8 mouse cellular contexts compared by ENCODE assay signal in the genomic region with DNA sequence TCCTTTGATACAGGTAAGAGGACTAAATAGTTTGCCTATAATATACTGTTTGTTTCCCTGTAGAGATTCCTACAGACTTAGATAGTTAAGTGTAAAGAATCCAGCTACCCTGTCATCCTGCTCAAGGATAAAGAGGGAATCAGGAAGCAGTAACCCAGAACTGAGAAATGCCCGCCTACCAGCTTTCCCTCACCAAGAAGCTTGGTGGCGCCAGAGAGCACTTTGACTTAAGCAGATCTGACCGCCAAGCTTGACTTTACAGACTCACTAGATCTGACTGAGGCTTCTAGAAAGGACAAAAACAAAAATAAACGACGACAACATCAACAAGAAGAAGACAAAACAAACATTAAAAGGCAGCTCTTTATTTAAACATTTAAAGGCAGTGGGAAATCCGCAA. TPM values are rescaled to one million over a fixed set of nuclear protein-coding genes. Genes with fewer than 3 reads are reported as not detected.
DNase-seq lines count a peak whose midpoint lies in the region; ATAC-seq and TF ChIP-seq lines count a peak whose summit lies in the region.

No protein-coding gene starts in this region.

- no peak overlapping the region for H3K4me3 ChIP-seq in CH12.LX (replicated peaks in 1 of 3; ENCODE audit: low read depth in 2 of 3, low read length in 2 of 3, poor library complexity in 1 of 3)
- H3K4me3 ChIP-seq in embryonic facial prominence, embryonic 11.5 days (ENCODE audit: low read depth, low read length), result no peak overlapping the region
- no peak overlapping the region for H3K4me3 ChIP-seq in heart, embryonic 14.5 days (ENCODE audit: control insufficient read depth in 1 of 2, insufficient read depth in 1 of 2, low read depth in 1 of 2, low read length in 2 of 2)
- no peak overlapping the region for H3K4me3 ChIP-seq in liver, postnatal 0 days (ENCODE audit: low read depth, low read length)

- no peak overlapping the region for H3K9ac ChIP-seq in CH12.LX (ENCODE audit: insufficient read depth, low read depth)
- no peak overlapping the region for H3K9ac ChIP-seq in embryonic facial prominence, embryonic 11.5 days (replicated peaks; ENCODE audit: low read length)
- H3K9ac ChIP-seq in heart, embryonic 14.5 days (ENCODE audit: low read length), result no peak overlapping the region
- no peak overlapping the region for H3K9ac ChIP-seq in liver, postnatal 0 days (replicated peaks)

- no peak for TF ChIP-seq RAD21 in CH12.LX (IDR thresholded peaks at IDR 0.05; ENCODE audit: low read depth, low read length)

- peaks cover 22% of the 10 kb centered on the region for H3K9me3 ChIP-seq in CH12.LX (replicated peaks; ENCODE audit: low read length)
- no peaks in the 10 kb centered on the region for H3K9me3 ChIP-seq in embryonic facial prominence, embryonic 11.5 days (replicated peaks; ENCODE audit: control insufficient read depth, low read length)
- H3K9me3 ChIP-seq in heart, embryonic 14.5 days (ENCODE audit: control insufficient read depth, low read length), result no peaks in the 10 kb centered on the region
- no peaks in the 10 kb centered on the region for H3K9me3 ChIP-seq in liver, postnatal 0 days (ENCODE audit: low read length)

- H3K27ac ChIP-seq in CH12.LX (ENCODE audit: insufficient read depth, low read depth), result no peak overlapping the region
- H3K27ac ChIP-seq in embryonic facial prominence, embryonic 11.5 days (replicated peaks; ENCODE audit: low read depth, low read length), result no peak overlapping the region
- H3K27ac ChIP-seq in heart, embryonic 14.5 days (replicated peaks in 1 of 2; ENCODE audit: control insufficient read depth in 1 of 2, insufficient read depth in 1 of 2, low read depth in 2 of 2, low read length in 2 of 2), result no peak overlapping the region
- H3K27ac ChIP-seq in liver, postnatal 0 days (ENCODE audit: low read depth), result no peak overlapping the region

- in situ Hi-C loops in CH12.LX (cut with MboI; ENCODE audit: low pct_ligation_motif_present, low pct_unique_long_range_greater_than_20kb, low sequenced_read_pairs), result no loop called here

- 6% methylated on average over 6 of the region's 6 CpGs for WGBS in embryonic facial prominence, embryonic 11.5 days
- WGBS in heart, embryonic 14.5 days, result 5% methylated on average over 6 of the region's 6 CpGs
- 10% methylated on average over 6 of the region's 6 CpGs for WGBS in liver, postnatal 0 days (ENCODE audit: insufficient replicate concordance)

- no peak for TF ChIP-seq EP300 in CH12.LX (IDR thresholded peaks at IDR 0.05; ENCODE audit: low read length)
- TF ChIP-seq EP300 in liver, postnatal 0 days (IDR thresholded peaks at IDR 0.05; ENCODE audit: low read depth), result no peak

- H3K79me2 ChIP-seq in CH12.LX (replicated peaks; ENCODE audit: control insufficient read depth, extremely low read depth, insufficient read depth, poor library complexity, severe bottlenecking), result no peaks in the 10 kb centered on the region

- no peak for TF ChIP-seq CTCF in CH12.LX (conservative IDR thresholded peaks at IDR 0.05 in 1 of 2, IDR thresholded peaks at IDR 0.05 in 1 of 2; ENCODE audit: low read depth in 2 of 2, low read length in 2 of 2)
- TF ChIP-seq CTCF in liver, postnatal 0 days (IDR thresholded peaks at IDR 0.05; ENCODE audit: low read depth), result peak; percentile 59

- H3K4me1 ChIP-seq in CH12.LX (ENCODE audit: control insufficient read depth in 1 of 2, insufficient read depth in 2 of 2), result no peaks in the 10 kb centered on the region
- H3K4me1 ChIP-seq in embryonic facial prominence, embryonic 11.5 days (ENCODE audit: control insufficient read depth, insufficient read depth, low read length), result no peaks in the 10 kb centered on the region
- peaks cover 0 to 9% of the 10 kb centered on the region in 2 experiments; a peak in 2 of 4 replicates for H3K4me1 ChIP-seq in heart, embryonic 14.5 days (ENCODE audit: control insufficient read depth in 2 of 2, insufficient read depth in 2 of 2, low read length in 2 of 2)
- H3K4me1 ChIP-seq in liver, postnatal 0 days (ENCODE audit: insufficient read depth), result no peaks in the 10 kb centered on the region; the same call in 1 of the 2 replicates

- no peaks in the 10 kb centered on the region for H3K27me3 ChIP-seq in CH12.LX (replicated peaks)
- H3K27me3 ChIP-seq in embryonic facial prominence, embryonic 11.5 days (ENCODE audit: control insufficient read depth, insufficient read depth, low read length), result no peaks in the 10 kb centered on the region
- H3K27me3 ChIP-seq in heart, embryonic 14.5 days (ENCODE audit: control insufficient read depth, insufficient read depth, low read length), result no peaks in the 10 kb centered on the region
- peaks cover 28% of the 10 kb centered on the region for H3K27me3 ChIP-seq in liver, postnatal 0 days (ENCODE audit: insufficient read depth, low read length)

- no peaks in the 10 kb centered on the region for H3K36me3 ChIP-seq in CH12.LX (replicated peaks in 1 of 2; ENCODE audit: control insufficient read depth in 1 of 2, insufficient read depth in 1 of 2, low read length in 1 of 2)
- no peaks in the 10 kb centered on the region for H3K36me3 ChIP-seq in embryonic facial prominence, embryonic 11.5 days (replicated peaks; ENCODE audit: control insufficient read depth, insufficient read depth, low read depth, low read length)
- H3K36me3 ChIP-seq in heart, embryonic 14.5 days (ENCODE audit: control insufficient read depth, insufficient read depth, low read length), result no peaks in the 10 kb centered on the region
- H3K36me3 ChIP-seq in liver, postnatal 0 days (replicated peaks; ENCODE audit: insufficient read depth, low read length), result no peaks in the 10 kb centered on the region

- no peak for TF ChIP-seq POLR2A in CH12.LX (IDR thresholded peaks at IDR 0.05; ENCODE audit: low read depth, low read length)

- peak; percentile 7 for DNase-seq in CH12.LX (ENCODE audit: extremely low read depth)
- DNase-seq in adrenal gland, adult 8-10 months, result peak; percentile 53
- peak; percentile 91 for DNase-seq in embryonic facial prominence, embryonic 11.5 days (ENCODE audit: low spot score)
- peak; percentile 83 for DNase-seq in kidney, postnatal 14 days
- DNase-seq in liver, postnatal 0 days, result peak; percentile 35
- peak; percentile 43 for DNase-seq in retina, postnatal 7 days (ENCODE audit: low read depth, low spot score)
- DNase-seq in thymus, adult 18-20 months, result no peak

- ATAC-seq in embryonic facial prominence, embryonic 11.5 days (replicated peaks; ENCODE audit: insufficient number of reproducible peaks, low FRiP score, low TSS enrichment, low read depth), result no peak
- no peak for ATAC-seq in heart, embryonic 14.5 days (ENCODE audit: insufficient number of reproducible peaks, insufficient read depth, low FRiP score, low read depth)
- no peak for ATAC-seq in liver, postnatal 0 days

- H3K4me2 ChIP-seq in CH12.LX (ENCODE audit: insufficient read depth, low read depth, poor library complexity, severe bottlenecking), result no peak overlapping the region
- H3K4me2 ChIP-seq in embryonic facial prominence, embryonic 11.5 days (ENCODE audit: low read depth, low read length), result no peak overlapping the region
- peak overlapping the region; percentile 3; the same call in 1 of the 2 replicates for H3K4me2 ChIP-seq in heart, embryonic 14.5 days (ENCODE audit: low read length)
- no peak overlapping the region for H3K4me2 ChIP-seq in liver, postnatal 0 days (ENCODE audit: low read depth, low read length)

- dilution Hi-C loops in CH12.LX (cut with MboI; ENCODE audit: extremely low pct_ligation_motif_present, extremely low pct_unique_long_range_greater_than_20kb, low sequenced_read_pairs), result no loop called here

TF ChIP-seq in CH12.LX, 34 proteins besides CTCF, POLR2A, EP300 and RAD21:
- TF ChIP-seq POLR2AphosphoS2 (IDR thresholded peaks at IDR 0.05; ENCODE audit: low read depth, low read length) (no peak), JUND (conservative IDR thresholded peaks at IDR 0.05; ENCODE audit: low read depth, low read length) (no peak), UBTF (IDR thresholded peaks at IDR 0.05; ENCODE audit: low read depth, low read length) (no peak), ETS1 (conservative IDR thresholded peaks at IDR 0.05; ENCODE audit: low read depth, low read length) (no peak), MAZ (IDR thresholded peaks at IDR 0.05; ENCODE audit: low read depth, low read length) (no peak), BHLHE40 (IDR thresholded peaks at IDR 0.05; ENCODE audit: low read depth, low read length) (no peak), ZC3H11A (IDR thresholded peaks at IDR 0.05; ENCODE audit: low read depth, low read length) (no peak), PAX5 (IDR thresholded peaks at IDR 0.05; ENCODE audit: low read length) (no peak), CHD1 (IDR thresholded peaks at IDR 0.05; ENCODE audit: low read depth, low read length) (no peak), RCOR1 (conservative IDR thresholded peaks at IDR 0.05; ENCODE audit: low read depth, low read length) (no peak), SMC3 (IDR thresholded peaks at IDR 0.05; ENCODE audit: low read depth, low read length) (no peak), NRF1 (IDR thresholded peaks at IDR 0.05; ENCODE audit: low read depth, low read length) (no peak), IRF4 (IDR thresholded peaks at IDR 0.05; ENCODE audit: low read depth, low read length) (no peak), SIN3A (IDR thresholded peaks at IDR 0.05; ENCODE audit: low read length) (no peak)

RNA-seq across cellular contexts. Expression of a gene that starts 56.5 kb away (rescaled TPM):
- total RNA-seq in CH12.LX (2012; rRNA removed) (not detected in 2 replicates), CH12.LX (2014; rRNA removed) (not detected in 2 replicates)
- not detected in 2 replicates for polyA plus RNA-seq in CH12.LX (2012; ENCODE audit: insufficient read length, low read depth)
- total RNA-seq in adrenal gland, adult 8-10 months (2022), result 10 to 100 TPM in 3 of 4 experiments, 1 to 10 TPM in 1; 8.4 to 42.9 (median 28.9) TPM
- polyA plus RNA-seq in embryonic facial prominence, embryonic 11.5 days (2014; fragmentation: Nextera tagmentation; extraction: Ambion mirVana), result 33.2 and 33.3 TPM in 2 replicates
- 6.1 and 6.5 TPM in 2 replicates for polyA plus RNA-seq in heart, embryonic 14.5 days (2014; fragmentation: Nextera tagmentation; extraction: Ambion mirVana)
- polyA plus RNA-seq in liver, postnatal 0 days (2015; fragmentation: Nextera tagmentation; extraction: Ambion mirVana), result 0.01 and 0.06 TPM in 2 replicates

Comparison
In these comparisons a context has a peak if more than half of its experiments do, and no peak if none do; other contexts are left out.
1. DNase-seq: peak in CH12.LX (single experiment), adrenal gland, adult 8-10 months (single experiment), embryonic facial prominence, embryonic 11.5 days (single experiment), kidney, postnatal 14 days (single experiment), liver, postnatal 0 days (single experiment) and retina, postnatal 7 days (single experiment); none in thymus, adult 18-20 months (0 of 2).